ENCODE assay signal across 15 mouse cellular contexts in the genomic region with DNA sequence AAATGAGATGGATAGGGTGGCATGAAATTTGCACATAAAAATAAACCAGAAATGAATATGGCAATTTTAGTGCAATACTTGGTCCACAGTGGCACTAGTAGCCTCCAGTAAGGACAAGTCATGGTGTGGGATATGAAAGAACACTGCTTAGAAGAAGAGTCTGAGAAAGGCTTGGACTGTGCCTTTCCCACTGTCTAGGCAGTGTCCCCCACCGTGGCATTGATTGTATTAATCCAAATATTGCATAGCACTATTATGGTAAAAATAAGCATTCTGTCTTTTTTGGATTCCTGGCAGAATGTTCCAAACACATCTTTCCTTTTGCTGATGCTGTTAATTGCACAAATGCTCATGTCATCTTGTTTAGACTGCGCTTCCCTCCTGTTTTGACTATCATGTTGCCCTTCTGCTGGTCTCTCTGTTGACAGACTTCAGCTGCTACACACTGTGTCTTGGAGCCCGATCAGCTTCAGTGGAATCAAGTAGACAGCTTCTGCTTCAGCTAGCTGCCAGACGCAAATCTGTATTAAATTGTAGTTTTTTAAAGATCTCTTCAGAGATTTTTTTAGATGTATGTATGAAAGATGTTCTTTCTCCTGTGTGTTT.
DNase-seq lines count a peak whose midpoint lies in the region; ATAC-seq and TF ChIP-seq lines count a peak whose summit lies in the region.
"Had no signal": no experiment of that assay in that cellular context is flagged by ENCODE, and none has a peak within 500 bp of the region (broad histone marks: within the 10 kb centered on the region; RNA-seq: fewer than 3 reads in every experiment).

No protein-coding gene starts in this region.

- no peaks in the 10 kb centered on the region for H3K36me3 ChIP-seq in kidney, embryonic 14.5 days (ENCODE audit: control insufficient read depth, insufficient read depth, low read length)
- H3K36me3 ChIP-seq in kidney, adult 2 months (ENCODE audit: control insufficient read depth, insufficient read depth, low read length): no peaks in the 10 kb centered on the region
- H3K36me3 ChIP-seq in stomach, embryonic 15.5 days: no peaks in the 10 kb centered on the region
- H3K36me3 ChIP-seq: midbrain, embryonic 13.5 days; neural tube, embryonic 15.5 days had no signal

- no peak overlapping the region for H3K4me3 ChIP-seq in kidney, embryonic 14.5 days (ENCODE audit: low read length)
- H3K4me3 ChIP-seq in kidney, adult 2 months (ENCODE audit: insufficient read depth, low read depth, low read length): no peak overlapping the region
- no peak overlapping the region for H3K4me3 ChIP-seq in stomach, embryonic 15.5 days (replicated peaks)
- H3K4me3 ChIP-seq: erythroblast, embryonic 14.5 days; midbrain, embryonic 13.5 days; neural tube, embryonic 15.5 days had no signal

- WGBS in kidney, embryonic 14.5 days: 39% methylated on average over 4 of the region's 4 CpGs
- 47% methylated on average over 4 of the region's 4 CpGs for WGBS in kidney, adult 2 months
- 32% methylated on average over 4 of the region's 4 CpGs for WGBS in stomach, embryonic 15.5 days

- no peaks in the 10 kb centered on the region for H3K4me1 ChIP-seq in kidney, embryonic 14.5 days (ENCODE audit: control insufficient read depth, insufficient read depth, low read length)
- H3K4me1 ChIP-seq in kidney, adult 2 months (ENCODE audit: control insufficient read depth, insufficient read depth, low read length): no peaks in the 10 kb centered on the region
- no peaks in the 10 kb centered on the region for H3K4me1 ChIP-seq in stomach, embryonic 15.5 days
- H3K4me1 ChIP-seq: midbrain, embryonic 13.5 days; neural tube, embryonic 15.5 days had no signal

- no peak overlapping the region for H3K4me2 ChIP-seq in kidney, embryonic 14.5 days (replicated peaks; ENCODE audit: low read depth, low read length)
- no peak overlapping the region for H3K4me2 ChIP-seq in stomach, embryonic 15.5 days
- H3K4me2 ChIP-seq: liver, embryonic 11.5 days; midbrain, embryonic 13.5 days; neural tube, embryonic 15.5 days had no signal

- no peak overlapping the region for H3K9ac ChIP-seq in kidney, embryonic 14.5 days (ENCODE audit: low read depth, low read length)
- no peak overlapping the region for H3K9ac ChIP-seq in stomach, embryonic 15.5 days
- H3K9ac ChIP-seq: midbrain, embryonic 13.5 days; neural tube, embryonic 15.5 days had no signal

- TF ChIP-seq POLR2A in kidney, adult 2 months (IDR thresholded peaks at IDR 0.05; ENCODE audit: low read depth, low read length): no peak

- no peak for TF ChIP-seq CTCF in kidney, adult 2 months (conservative IDR thresholded peaks at IDR 0.05; ENCODE audit: insufficient read depth, insufficient read length, low read depth, low read length)

- no peak overlapping the region for H3K27ac ChIP-seq in kidney, embryonic 14.5 days (ENCODE audit: low read depth, low read length)
- no peak overlapping the region for H3K27ac ChIP-seq in kidney, adult 2 months (ENCODE audit: insufficient read depth, low read depth, low read length)
- H3K27ac ChIP-seq in stomach, embryonic 15.5 days: no peak overlapping the region
- H3K27ac ChIP-seq: midbrain, embryonic 13.5 days; neural tube, embryonic 15.5 days had no signal

- no peak for DNase-seq in kidney, adult 2 months
- peak; percentile 44 to 55 for DNase-seq in right cerebral cortex, postnatal 10 days (ENCODE audit: low spot score in 2 of 2)
- no peak for DNase-seq in right cerebral cortex, adult 2 months (ENCODE audit: low spot score in 2 of 2)
- peak; percentile 46 for DNase-seq in layer of hippocampus, adult 9-10 months (ENCODE audit: low spot score)
- no peak for DNase-seq in thymus, postnatal 10 days (ENCODE audit: low spot score in 2 of 2)
- DNase-seq: cerebellum, postnatal 36 days; gastrocnemius, postnatal 10 days had no signal

- no peaks in the 10 kb centered on the region for H3K27me3 ChIP-seq in kidney, embryonic 14.5 days (ENCODE audit: control insufficient read depth, insufficient read depth, low read length)
- H3K27me3 ChIP-seq in kidney, adult 2 months (replicated peaks; ENCODE audit: control insufficient read depth, insufficient read depth, low read length): no peaks in the 10 kb centered on the region
- no peaks in the 10 kb centered on the region for H3K27me3 ChIP-seq in stomach, embryonic 15.5 days (replicated peaks)
- H3K27me3 ChIP-seq: CH12.LX; midbrain, embryonic 13.5 days; neural tube, embryonic 15.5 days had no signal

- ATAC-seq in kidney, embryonic 14.5 days (ENCODE audit: low FRiP score, low TSS enrichment): peak; percentile 81; the same call in 1 of the 2 replicates
- ATAC-seq in stomach, embryonic 15.5 days (ENCODE audit: insufficient read depth, low FRiP score, low read depth): peak; percentile 63; the same call in 1 of the 2 replicates
- ATAC-seq in inflammation-experienced regulatory T-cells, adult 6 months: no peak
- ATAC-seq: midbrain, embryonic 13.5 days had no signal

- H3K9me3 ChIP-seq in kidney, embryonic 14.5 days (ENCODE audit: control insufficient read depth, low read length): no peaks in the 10 kb centered on the region
- H3K9me3 ChIP-seq in stomach, embryonic 15.5 days: no peaks in the 10 kb centered on the region
- H3K9me3 ChIP-seq: midbrain, embryonic 13.5 days; neural tube, embryonic 15.5 days had no signal

Comparison
In these comparisons a context has a peak if more than half of its experiments do, and no peak if none do; other contexts are left out.
1. DNase-seq: peak in right cerebral cortex, postnatal 10 days (2 of 2) and layer of hippocampus, adult 9-10 months (single experiment); none in kidney, adult 2 months (single experiment), right cerebral cortex, adult 2 months (0 of 2) and thymus, postnatal 10 days (0 of 2).